Comparison of ENCODE assay signal across 10 mouse cellular contexts in the genomic region with DNA sequence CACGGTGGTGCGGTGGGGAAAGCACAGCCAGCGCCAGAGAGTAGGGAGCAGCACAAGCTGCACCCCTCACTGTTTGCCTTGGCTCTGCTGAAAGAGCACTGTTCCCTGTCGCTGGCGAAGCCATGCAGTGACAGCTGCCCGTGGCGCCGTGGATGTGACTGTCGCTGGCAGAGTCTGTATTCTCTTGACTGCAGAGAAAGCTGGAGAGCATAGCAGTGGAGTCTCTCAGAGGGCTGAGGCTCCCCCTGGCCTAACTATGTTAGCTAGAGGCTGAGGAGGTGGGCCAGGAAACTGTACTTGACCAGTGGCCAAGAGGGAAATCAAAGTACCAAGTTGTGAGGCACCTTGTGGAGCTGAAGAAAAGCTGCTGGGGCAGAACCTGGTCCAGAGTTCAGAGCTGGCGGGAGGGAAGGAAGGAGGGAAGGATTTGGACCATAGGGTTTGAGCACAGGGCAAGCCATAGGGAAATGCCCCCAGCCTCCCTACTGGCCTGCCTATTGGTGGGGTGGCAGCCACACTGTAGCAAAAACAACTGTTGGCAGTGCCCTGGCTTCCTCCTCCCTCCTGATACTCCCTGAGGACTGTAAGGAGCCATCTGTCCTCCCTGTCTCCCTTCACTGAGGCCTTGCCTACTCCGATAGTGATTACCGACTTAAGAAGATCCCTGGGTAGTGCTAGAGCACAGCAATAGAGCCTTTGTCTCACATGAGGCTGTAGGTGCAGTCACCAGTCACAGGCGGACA. TPM values are rescaled to one million over a fixed set of nuclear protein-coding genes. Genes with fewer than 3 reads are reported as not detected.
DNase-seq lines count a peak whose midpoint lies in the region; ATAC-seq lines count a peak whose summit lies in the region.
"Had no signal": no experiment of that assay in that cellular context is flagged by ENCODE, and none has a peak within 500 bp of the region (broad histone marks: within the 10 kb centered on the region; RNA-seq: fewer than 3 reads in every experiment).

No protein-coding gene starts in this region.

- DNase-seq in layer of hippocampus, adult 11-12 months (ENCODE audit: low spot score): peak; percentile 82
- DNase-seq in layer of hippocampus, adult 9-10 months (ENCODE audit: low spot score): no peak
- DNase-seq in cerebellum, adult 9-11 months: peak; percentile 69
- peak; percentile 89 for DNase-seq in kidney, adult 9 months
- DNase-seq in right cerebral cortex, adult 2 months (ENCODE audit: low spot score in 2 of 2): peak; percentile 51 to 65
- DNase-seq in urinary bladder, postnatal 36 days (ENCODE audit: low spot score in 2 of 2): no peak
- no peak for DNase-seq in ovary, adult 18-20 months (ENCODE audit: low spot score)
- DNase-seq: lung, embryonic 14.5 days had no signal

- no peak for ATAC-seq in monocyte, adult 5-6 weeks (replicated peaks; ENCODE audit: insufficient number of reproducible peaks, low FRiP score, low TSS enrichment, poor library complexity, severe bottlenecking)
- ATAC-seq: Patski had no signal

RNA-seq across cellular contexts. Expression of a gene that starts 13.8 kb away (rescaled TPM):
- total RNA-seq in monocyte, adult 5-6 weeks (2017): 78.3 to 109 TPM (median 102 TPM) in 3 replicates

RNA-seq across cellular contexts. Expression of a gene that starts 24.7 kb away (rescaled TPM):
- 47.8 to 86.1 TPM (median 71.4 TPM) in 3 replicates for total RNA-seq in monocyte, adult 5-6 weeks (2017)

RNA-seq across cellular contexts. Expression of a gene that starts 27.7 kb away (rescaled TPM):
- total RNA-seq in monocyte, adult 5-6 weeks (2017): 178 to 275 TPM (median 193 TPM) in 3 replicates

RNA-seq across cellular contexts. Expression of a gene that starts 29.4 kb away (rescaled TPM):
- 7.4 to 12.5 TPM (median 9.8 TPM) in 3 replicates for total RNA-seq in monocyte, adult 5-6 weeks (2017)

Comparison
In these comparisons a context has a peak if more than half of its experiments do, and no peak if none do; other contexts are left out.
1. DNase-seq: peak in layer of hippocampus, adult 11-12 months (single experiment), cerebellum, adult 9-11 months (single experiment), kidney, adult 9 months (single experiment) and right cerebral cortex, adult 2 months (2 of 2); none in layer of hippocampus, adult 9-10 months (single experiment), urinary bladder, postnatal 36 days (0 of 2) and ovary, adult 18-20 months (single experiment).